Mouse (Mus musculus): Measurements from ENCODE around the gene Upk3bl. TPM values are rescaled to one million over a fixed set of nuclear protein-coding genes. Genes with fewer than 3 reads are reported as not detected.
"Not testable (repeated sequence)": the region's sequence is repeated elsewhere in the genome, so short reads cannot be mapped to it uniquely, and the experiment has no call there.

Upk3bl gene
- total RNA-seq, 2 experiments from 2014 or later: not detected

DNA sequence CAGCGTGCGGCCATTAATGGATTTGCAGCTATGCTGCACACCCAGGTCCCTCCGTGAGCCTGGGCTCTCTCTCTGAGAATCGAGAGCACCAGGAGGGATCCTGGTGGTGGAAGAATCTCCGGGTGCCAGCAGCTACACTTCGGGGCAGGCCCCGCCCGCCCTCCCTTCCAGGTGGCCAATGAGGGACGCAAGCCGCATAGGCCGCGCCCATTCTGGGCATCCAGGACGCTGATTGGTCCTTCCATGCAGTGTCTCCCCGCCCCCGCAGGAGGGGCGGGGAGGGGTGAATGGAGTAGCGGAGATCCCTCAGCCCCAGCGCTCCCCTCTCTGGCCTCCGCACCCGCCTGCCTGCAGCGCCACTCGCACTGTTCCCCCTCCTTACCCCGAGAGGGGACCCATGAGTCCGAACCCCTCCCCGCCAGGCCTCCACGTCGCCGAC is 29.4 kb downstream of the Upk3bl start, which contains the start of gene Rasa4:
Rasa4 (plus strand) TSS at position 248 of the 439 bp plus-strand sequence.
- peak; percentile 98 for ATAC-seq (replicated peaks; ENCODE audit: low FRiP score, low TSS enrichment, poor library complexity, severe bottlenecking)

GRCm38 (mm10) chr5:136084144-136084881 is 30.0 kb downstream of the Upk3bl start:
- ATAC-seq (replicated peaks; ENCODE audit: low FRiP score, low TSS enrichment, poor library complexity, severe bottlenecking): 0 out of 2 replicates have a peak, but pooled peaks have one; percentile 14

DNA sequence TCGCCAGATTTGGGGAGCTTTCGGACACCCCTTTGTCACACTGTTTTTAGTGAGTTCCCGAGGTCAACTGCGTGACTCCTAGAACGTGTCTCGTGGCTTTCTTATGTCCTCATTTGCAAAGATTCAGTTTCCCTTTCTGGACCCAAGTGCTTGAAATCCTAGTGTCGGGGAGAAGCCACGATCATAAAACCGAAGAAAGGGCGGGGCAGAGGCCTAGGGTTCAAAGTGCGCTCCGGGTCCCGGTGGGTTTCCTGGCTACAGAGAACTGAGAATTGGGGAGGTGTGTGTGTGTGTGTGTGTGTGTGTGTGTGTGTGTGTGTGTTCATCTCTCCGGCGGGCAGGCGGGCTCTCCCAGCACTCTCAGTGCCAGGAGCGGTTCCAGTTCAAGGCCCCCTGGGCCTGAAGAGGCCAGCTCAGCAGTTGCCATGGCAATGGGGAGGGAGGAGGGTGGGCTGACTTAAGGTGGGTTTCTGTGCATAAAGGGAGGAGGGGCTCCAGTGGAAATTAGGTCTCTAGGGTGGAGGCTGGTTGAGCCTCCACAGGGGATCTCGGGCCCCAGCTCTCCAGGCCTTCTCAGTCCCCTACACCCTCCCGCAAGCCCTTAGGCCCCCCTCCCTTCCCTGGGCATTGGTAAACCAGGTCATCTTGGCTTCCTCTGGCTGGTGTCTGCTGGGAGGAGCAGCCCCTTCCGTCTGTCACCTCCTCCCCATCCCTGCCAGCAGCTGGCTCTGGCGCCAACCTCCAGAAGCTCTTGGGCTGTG is 30.8 kb downstream of the Upk3bl start:
- no peak for ATAC-seq (replicated peaks; ENCODE audit: low FRiP score, low TSS enrichment, poor library complexity, severe bottlenecking)

DNA sequence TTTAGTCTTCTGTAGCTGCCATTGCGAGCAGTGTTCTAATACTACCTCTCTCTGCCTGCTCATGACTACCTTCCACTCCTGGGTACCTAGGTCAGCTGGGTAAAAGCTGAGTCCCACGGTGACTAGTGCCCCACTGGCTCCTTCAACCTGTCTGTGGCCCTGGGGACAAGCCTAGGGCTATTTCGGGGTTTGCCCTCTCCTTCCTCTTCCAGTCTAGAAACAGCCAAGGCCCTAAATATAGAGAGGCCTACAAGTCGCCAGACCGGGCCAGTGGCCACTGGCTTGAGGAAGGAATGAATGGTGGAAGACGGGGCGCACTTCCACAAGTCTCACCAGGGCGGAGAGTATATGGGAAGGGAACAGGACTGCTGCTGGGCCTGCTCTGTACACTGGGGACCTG is 32.0 kb downstream of the Upk3bl start:
- no peak for ATAC-seq (replicated peaks; ENCODE audit: low FRiP score, low TSS enrichment, poor library complexity, severe bottlenecking)

DNA sequence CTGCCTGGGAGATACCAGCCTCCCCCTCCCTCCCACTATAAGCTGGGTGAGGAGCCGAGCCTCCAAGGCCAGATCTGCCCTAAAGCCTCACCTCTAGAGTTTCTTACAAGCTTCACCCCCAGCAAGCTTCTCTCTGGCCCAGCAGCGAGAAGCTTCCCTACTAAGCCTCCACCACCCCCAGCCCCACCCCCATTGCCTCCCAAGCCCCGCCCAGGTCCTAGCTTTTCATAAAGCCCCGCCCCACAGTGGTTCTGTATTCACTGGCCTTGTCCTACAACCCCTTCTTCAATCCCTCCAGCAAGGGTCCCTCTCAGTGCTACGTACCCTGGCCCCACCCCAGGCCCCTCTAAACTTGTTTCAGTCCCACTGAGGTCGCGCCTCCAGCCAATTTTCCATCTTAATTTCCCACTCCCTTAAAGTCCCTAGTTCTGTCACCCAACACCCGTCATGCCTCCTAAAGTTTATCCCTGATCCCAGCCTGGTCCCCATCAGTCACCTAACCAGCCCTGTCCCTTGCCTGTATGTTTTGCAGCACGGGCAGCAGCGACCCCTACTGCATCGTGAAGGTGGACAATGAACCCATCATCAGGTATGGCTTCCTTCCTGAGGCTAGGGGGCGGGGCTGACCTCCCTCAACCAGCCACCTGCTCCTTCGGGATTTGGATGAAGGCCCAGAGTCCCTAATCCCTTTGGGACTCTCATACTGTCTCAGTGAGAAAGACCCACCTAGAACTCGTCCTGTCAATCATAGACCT is 34.7 kb downstream of the Upk3bl start:
- no peak for ATAC-seq (replicated peaks; ENCODE audit: low FRiP score, low TSS enrichment, poor library complexity, severe bottlenecking)

DNA sequence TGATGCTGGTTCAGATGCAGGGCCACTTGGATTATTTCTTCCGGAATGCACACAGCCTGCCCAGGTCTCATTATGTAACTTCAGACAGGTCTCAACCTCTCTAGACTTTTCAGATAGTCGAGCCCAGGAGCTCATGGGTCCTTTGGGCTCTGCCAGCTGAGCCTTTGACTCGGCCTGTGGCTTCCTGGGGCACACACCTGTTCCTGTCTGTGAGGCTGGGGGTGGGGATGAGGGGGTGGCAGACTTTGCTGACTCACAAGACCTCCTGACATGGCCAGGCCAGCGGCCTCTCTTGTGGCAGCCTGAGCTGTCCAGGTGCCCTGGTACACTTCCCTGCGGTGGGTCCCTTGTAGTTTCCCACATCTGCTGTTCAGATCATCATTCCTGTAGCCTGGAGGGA is 37.6 kb downstream of the Upk3bl start:
- ATAC-seq (replicated peaks; ENCODE audit: low FRiP score, low TSS enrichment, poor library complexity, severe bottlenecking): no peak

DNA sequence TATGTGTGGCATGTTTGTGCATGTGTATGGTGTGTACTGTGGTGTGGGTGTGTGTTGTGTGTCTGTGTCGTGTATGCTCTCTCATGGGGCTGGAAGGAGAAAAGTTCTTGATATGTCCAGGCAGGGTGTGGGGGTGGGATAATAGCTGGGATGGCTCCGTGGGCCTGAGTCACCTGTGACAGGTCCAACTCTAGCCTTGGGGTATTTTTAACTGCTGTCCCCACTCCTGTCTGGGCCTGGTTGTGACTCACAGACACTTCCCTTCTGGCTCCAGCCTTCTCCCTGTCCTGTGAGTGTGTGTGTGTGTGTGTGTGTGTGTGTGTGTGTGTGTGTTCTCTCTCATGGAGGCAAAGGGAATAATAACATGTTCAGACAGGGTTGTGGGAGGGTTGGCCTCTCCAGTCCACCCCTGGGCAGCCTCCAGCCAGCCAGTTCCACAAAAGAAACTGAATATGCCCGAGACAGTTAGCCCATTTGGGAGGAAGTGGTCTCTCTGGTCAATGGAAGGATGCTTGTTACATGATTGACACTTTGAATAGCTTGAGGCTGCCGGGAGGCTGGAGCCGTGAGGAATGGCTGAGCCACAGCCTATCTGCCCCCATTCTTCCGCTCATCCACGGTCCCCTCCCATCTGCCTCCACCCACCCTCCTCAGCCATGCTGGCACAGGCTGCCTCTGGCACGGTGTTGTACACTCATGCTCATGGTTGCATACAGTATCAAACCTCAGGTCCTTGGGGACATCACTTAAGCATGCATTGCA is 40.1 kb downstream of the Upk3bl start:
- ATAC-seq (replicated peaks; ENCODE audit: low FRiP score, low TSS enrichment, poor library complexity, severe bottlenecking): no peak; the same call in 1 of the 2 replicates

- no peak for ATAC-seq (replicated peaks; ENCODE audit: low FRiP score, low TSS enrichment, poor library complexity, severe bottlenecking)
Measured at GRCm38 (mm10) chr5:136095089-136095488, 40.8 kb downstream of the Upk3bl start.

GRCm38 (mm10) chr5:136098536-136098935 is 44.2 kb downstream of the Upk3bl start:
- no peak for ATAC-seq (replicated peaks; ENCODE audit: low FRiP score, low TSS enrichment, poor library complexity, severe bottlenecking)

GRCm38 (mm10) chr5:136102099-136102820 is 48.0 kb downstream of the Upk3bl start:
- ATAC-seq (replicated peaks; ENCODE audit: low FRiP score, low TSS enrichment, poor library complexity, severe bottlenecking): peak; percentile 90

DNA sequence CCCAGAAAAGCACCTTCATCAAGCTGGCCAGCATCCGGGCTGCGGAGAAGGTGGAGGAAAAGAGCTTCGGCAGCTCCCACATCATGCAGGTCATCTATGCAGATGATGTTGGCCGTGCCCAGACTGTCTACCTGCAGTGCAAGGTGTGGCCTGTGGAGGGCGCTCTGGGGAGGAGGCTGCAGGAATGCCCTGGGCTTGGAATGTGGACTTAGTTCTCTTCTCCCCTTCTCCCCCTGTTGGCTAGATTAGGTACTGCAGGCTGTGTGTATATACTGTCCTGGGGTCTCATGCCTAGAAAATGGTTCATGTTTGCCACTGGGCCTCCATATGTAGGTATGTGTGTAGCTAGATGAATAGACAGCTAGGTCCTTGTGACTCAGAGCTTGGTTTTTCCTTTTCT is 50.2 kb downstream of the Upk3bl start:
- peak; percentile 16; the same call in 1 of the 2 replicates for ATAC-seq (replicated peaks; ENCODE audit: low FRiP score, low TSS enrichment, poor library complexity, severe bottlenecking)

- no peak for ATAC-seq (replicated peaks; ENCODE audit: low FRiP score, low TSS enrichment, poor library complexity, severe bottlenecking)
Measured at GRCm38 (mm10) chr5:136108486-136108885, 54.2 kb downstream of the Upk3bl start.

DNA sequence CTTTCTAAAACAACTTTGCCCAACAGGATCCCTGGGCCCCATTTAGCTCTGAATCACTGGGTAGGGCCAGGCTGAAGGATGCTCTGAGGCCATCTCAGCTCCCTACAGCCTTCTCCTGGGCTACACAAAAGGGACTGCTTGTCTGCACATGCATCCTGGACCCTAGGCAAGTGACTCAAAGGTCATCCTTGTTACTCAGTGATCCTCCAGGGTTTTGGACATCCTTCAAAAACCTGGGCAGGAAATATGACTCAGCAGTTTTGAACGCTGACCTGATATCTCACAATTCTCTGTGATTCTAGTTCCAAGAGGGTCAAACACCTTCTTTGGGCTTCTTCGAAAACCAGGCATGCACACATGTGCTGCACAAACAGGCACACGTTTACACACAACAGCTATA is 54.8 kb downstream of the Upk3bl start:
- ATAC-seq (replicated peaks; ENCODE audit: low FRiP score, low TSS enrichment, poor library complexity, severe bottlenecking): no peak

- ATAC-seq (replicated peaks; ENCODE audit: low FRiP score, low TSS enrichment, poor library complexity, severe bottlenecking): not testable (repeated sequence)
Measured at GRCm38 (mm10) chr5:136113546-136113945, 59.3 kb downstream of the Upk3bl start.

Other genes starting within 250 kb of the Upk3bl start
- not detected in 2 replicates for gene Srrm3, start 247.6 kb upstream of the Upk3bl start, total RNA-seq (2014; fragmentation: Nextera tagmentation)
- gene Srrm3, start 247.6 kb upstream of the Upk3bl start, total RNA-seq (2017): not detected in 2 replicates
- gene Hspb1, start 166.6 kb upstream of the Upk3bl start, total RNA-seq (2014; fragmentation: Nextera tagmentation): not detected in 2 replicates
- not detected in 2 replicates for gene Hspb1, start 166.6 kb upstream of the Upk3bl start, total RNA-seq (2017)
- 125 and 138 TPM in 2 replicates for gene Ywhag, start 119.9 kb upstream of the Upk3bl start, total RNA-seq (2014; fragmentation: Nextera tagmentation)
- 88.3 and 92.5 TPM in 2 replicates for gene Ywhag, start 119.9 kb upstream of the Upk3bl start, total RNA-seq (2017)
- 1.7 and 3.2 TPM in 2 replicates for gene Ssc4d, start 80.0 kb upstream of the Upk3bl start, total RNA-seq (2014; fragmentation: Nextera tagmentation)
- gene Ssc4d, start 80.0 kb upstream of the Upk3bl start, total RNA-seq (2017): 3.5 TPM in 1 of 2 replicates, not detected in the other
- not detected in 2 replicates for gene Zp3, start 74.4 kb upstream of the Upk3bl start, total RNA-seq (2014; fragmentation: Nextera tagmentation)
- not detected in 2 replicates for gene Zp3, start 74.4 kb upstream of the Upk3bl start, total RNA-seq (2017)
- 5.6 and 22.1 TPM in 2 replicates for gene Dtx2, start 59.7 kb upstream of the Upk3bl start, total RNA-seq (2014; fragmentation: Nextera tagmentation)
- gene Dtx2, start 59.7 kb upstream of the Upk3bl start, total RNA-seq (2017): 2.3 and 4.2 TPM in 2 replicates
- gene Upk3b, start 16.0 kb upstream of the Upk3bl start, total RNA-seq (2014; fragmentation: Nextera tagmentation): not detected in 2 replicates
- not detected in 2 replicates for gene Upk3b, start 16.0 kb upstream of the Upk3bl start, total RNA-seq (2017)
- gene Rasa4, start 29.4 kb downstream of the Upk3bl start, total RNA-seq (2014; fragmentation: Nextera tagmentation): 3.9 and 5.2 TPM in 2 replicates
- 1.7 and 2.1 TPM in 2 replicates for gene Rasa4, start 29.4 kb downstream of the Upk3bl start, total RNA-seq (2017)
- gene Polr2j, start 62.1 kb downstream of the Upk3bl start, total RNA-seq (2014; fragmentation: Nextera tagmentation): 227 and 248 TPM in 2 replicates
- 163 and 177 TPM in 2 replicates for gene Polr2j, start 62.1 kb downstream of the Upk3bl start, total RNA-seq (2017)
- 64.7 and 67.4 TPM in 2 replicates for gene Lrwd1, start 81.6 kb downstream of the Upk3bl start, total RNA-seq (2014; fragmentation: Nextera tagmentation)
- 47.7 and 49.6 TPM in 2 replicates for gene Lrwd1, start 81.6 kb downstream of the Upk3bl start, total RNA-seq (2017)
- 12.1 and 19.2 TPM in 2 replicates for gene Alkbh4, start 81.7 kb downstream of the Upk3bl start, total RNA-seq (2014; fragmentation: Nextera tagmentation)
- 8.1 and 8.5 TPM in 2 replicates for gene Alkbh4, start 81.7 kb downstream of the Upk3bl start, total RNA-seq (2017)
- gene Orai2, start 116.2 kb downstream of the Upk3bl start, total RNA-seq (2014; fragmentation: Nextera tagmentation): 14.5 and 20.3 TPM in 2 replicates
- 10.1 and 23.9 TPM in 2 replicates for gene Orai2, start 116.2 kb downstream of the Upk3bl start, total RNA-seq (2017)
- gene Prkrip1, start 144.5 kb downstream of the Upk3bl start, total RNA-seq (2014; fragmentation: Nextera tagmentation): 24.2 and 32.6 TPM in 2 replicates
- 67.4 and 131 TPM in 2 replicates for gene Prkrip1, start 144.5 kb downstream of the Upk3bl start, total RNA-seq (2017)
- 1.7 and 3.0 TPM in 2 replicates for gene Sh2b2, start 192.1 kb downstream of the Upk3bl start, total RNA-seq (2014; fragmentation: Nextera tagmentation)
- 0.09 and 1.8 TPM in 2 replicates for gene Sh2b2, start 192.1 kb downstream of the Upk3bl start, total RNA-seq (2017)